Mouse (Mus musculus): ENCODE measurements around the gene Cnn3.
A peak's percentile ranks its signal among the peaks of the same experiment; 100 is the strongest.

- TF ChIP-seq POLR2A (IDR thresholded peaks at IDR 0.05; ENCODE audit: extremely low read depth, insufficient read depth, low read length): no peak
- peak; percentile 99 for TF ChIP-seq CTCF (IDR thresholded peaks at IDR 0.05; ENCODE audit: low read depth, low read length)
Observed at GRCm38 (mm10) chr3:121500225-121500624, 73.9 kb downstream of the Cnn3 start.

Data from liver, adult 2 months (tissue).